Mouse (Mus musculus) forebrain, postnatal 0 days (tissue): ENCODE measurements at regions not wholly inside any gene's neighbourhood (a gene's known extent, or its start where the extent isn't known, plus 50 kb on each side); places are given as distances from the start of the nearest gene placed in this dataset.
"Not testable (repeated sequence)": the region's sequence is repeated elsewhere in the genome, so short reads cannot be mapped to it uniquely, and the experiment has no call there.

Source experiments
- ATAC-seq: fragments of 200-750 bp; cut with Nextera tagmentation; 2 replicates; pipeline ENCODE4 v1.8.0; 2017; ENCODE audit warnings: mild to moderate bottlenecking, moderate library complexity
- DNase-seq: peaks from one replicate; pipeline ENCODE4 v3.0.0-alpha.2; 2015
- H3K27ac ChIP-seq: fragments of 300-500 bp; sonication (generic); 2 replicates; pipeline ENCODE4 v1.5.1; 2014; ENCODE audit warnings: low read depth, mild to moderate bottlenecking, antibody characterized with exemption, low read length, moderate library complexity, mixed read lengths
- H3K27me3 ChIP-seq: fragments of 300-500 bp; sonication (generic); 2 replicates; pipeline ENCODE4 v1.6.1; 2014; ENCODE audit warnings: mild to moderate bottlenecking, low read length, mixed read lengths; ENCODE audit not compliant: insufficient read depth
- H3K36me3 ChIP-seq: fragments of 300-500 bp; sonication (generic); 2 replicates; pipeline ENCODE4 v1.6.1; 2014; ENCODE audit warnings: mild to moderate bottlenecking, moderate library complexity; ENCODE audit not compliant: insufficient read depth
- H3K4me1 ChIP-seq: fragments of 300-500 bp; sonication (generic); 2 replicates; pipeline ENCODE4 v1.6.1; 2014; ENCODE audit warnings: antibody characterized with exemption; ENCODE audit not compliant: insufficient read depth
- H3K4me2 ChIP-seq: fragments of 300-500 bp; sonication (generic); 2 replicates; pipeline ENCODE4 v1.6.1; 2014; ENCODE audit warnings: low read depth, mild to moderate bottlenecking, moderate library complexity
- H3K4me3 ChIP-seq: fragments of 300-500 bp; sonication (generic); 2 replicates; pipeline ENCODE4 v1.5.1; 2014; ENCODE audit warnings: low read depth, low read length, mixed read lengths
- H3K9ac ChIP-seq: fragments of 300-500 bp; sonication (generic); 2 replicates; pipeline ENCODE4 v1.6.1; 2014; ENCODE audit warnings: mild to moderate bottlenecking
- H3K9me3 ChIP-seq: fragments of 300-500 bp; sonication (generic); 2 replicates; pipeline ENCODE4 v1.6.1; 2016; ENCODE audit warnings: low read length
- CTCF ChIP-seq: sonication (generic); IDR thresholded peaks from 2 replicates; pipeline ENCODE4 v1.5.1; 2016; ENCODE audit warnings: antibody characterized with exemption, control low read depth, low read depth
- whole genome bisulfite sequencing: fragments of 180-500 bp; shearing (Covaris S2); extraction: QIAGEN DNeasy Blood & Tissue Kit; methylation state at CpG from one replicate; pipeline ENCODE4 v1.1.7; 2014; 5-methylcytosine and 5-hydroxymethylcytosine counted together

GRCm38 (mm10) chr6:76130201-76130600 lies 367.4 kb downstream of the Gm9008 start:
- H3K4me1 ChIP-seq, ATAC-seq, H3K4me3 ChIP-seq, H3K27me3 ChIP-seq, DNase-seq, H3K9ac ChIP-seq, H3K4me2 ChIP-seq, H3K27ac ChIP-seq, H3K9me3 ChIP-seq, H3K36me3 ChIP-seq: not testable (repeated sequence)
- TF ChIP-seq CTCF: peak; percentile 26
- 92% methylated on average over 4 of the region's 4 CpGs for WGBS

GRCm38 (mm10) chr6:76115758-76116157 lies 381.8 kb downstream of the Gm9008 start:
- Histone ChIP-seq H3K4me3 (no peak overlapping the region), H3K4me1 (no peaks in the 10 kb centered on the region), H3K36me3 (no peaks in the 10 kb centered on the region), H3K9me3 (no peaks in the 10 kb centered on the region), H3K9ac (no peak overlapping the region), H3K27ac (no peak overlapping the region), H3K4me2 (no peak overlapping the region), H3K27me3 (no peaks in the 10 kb centered on the region)
- ATAC-seq: no peak
- DNase-seq: no peak
- no peak for TF ChIP-seq CTCF

GRCm38 (mm10) chr6:76114346-76114745 lies 383.2 kb downstream of the Gm9008 start:
- H3K4me1 ChIP-seq: no peaks in the 10 kb centered on the region
- no peak overlapping the region for H3K27ac ChIP-seq
- DNase-seq (no peak), ATAC-seq (no peak)
- H3K36me3 ChIP-seq: no peaks in the 10 kb centered on the region
- H3K9ac ChIP-seq: no peak overlapping the region
- WGBS: 86% methylated on average over 4 of the region's 4 CpGs
- H3K9me3 ChIP-seq: no peaks in the 10 kb centered on the region
- H3K4me3 ChIP-seq: no peak overlapping the region
- TF ChIP-seq CTCF: no peak
- no peaks in the 10 kb centered on the region for H3K27me3 ChIP-seq
- no peak overlapping the region for H3K4me2 ChIP-seq

GRCm38 (mm10) chr6:76065383-76065782 lies 432.2 kb downstream of the Gm9008 start:
- no peak for TF ChIP-seq CTCF
- 93% methylated on average over 4 of the region's 4 CpGs for WGBS
- Histone ChIP-seq H3K4me2 (no peak overlapping the region), H3K27me3 (no peaks in the 10 kb centered on the region), H3K4me1 (no peaks in the 10 kb centered on the region), H3K9me3 (no peaks in the 10 kb centered on the region), H3K4me3 (no peak overlapping the region), H3K9ac (no peak overlapping the region), H3K36me3 (no peaks in the 10 kb centered on the region), H3K27ac (no peak overlapping the region)
- DNase-seq: no peak
- ATAC-seq: no peak

- Histone ChIP-seq H3K4me2 (no peak overlapping the region), H3K36me3 (no peaks in the 10 kb centered on the region), H3K9ac (no peak overlapping the region), H3K9me3 (no peaks in the 10 kb centered on the region), H3K4me1 (no peaks in the 10 kb centered on the region), H3K27ac (no peak overlapping the region), H3K27me3 (no peaks in the 10 kb centered on the region), H3K4me3 (no peak overlapping the region)
- no peak for TF ChIP-seq CTCF
- 6% methylated on average over 2 of the region's 2 CpGs for WGBS
- DNase-seq (peak; percentile 13), ATAC-seq (peak; percentile 60; the same call in 1 of the 2 replicates)
These were observed 444.8 kb downstream of the Gm9008 start for GRCm38 (mm10) chr6:76052652-76053313.

- Histone ChIP-seq H3K9ac (no peak overlapping the region), H3K4me2 (no peak overlapping the region), H3K9me3 (no peaks in the 10 kb centered on the region), H3K36me3 (no peaks in the 10 kb centered on the region), H3K4me3 (no peak overlapping the region), H3K27ac (no peak overlapping the region), H3K27me3 (no peaks in the 10 kb centered on the region), H3K4me1 (no peaks in the 10 kb centered on the region)
- ATAC-seq: no peak
- WGBS: 42% methylated on average over 2 of the region's 2 CpGs
- DNase-seq: peak; percentile 4
- no peak for TF ChIP-seq CTCF
These were observed 489.7 kb downstream of the Gm9008 start for GRCm38 (mm10) chr6:76007783-76008406.
